Mouse (Mus musculus) liver, embryonic 11.5 days (tissue): ENCODE data around the gene Fam19a2. TPM values are rescaled to one million over a fixed set of nuclear protein-coding genes. Genes with fewer than 3 reads are reported as not detected.

Experiments
- ATAC-seq: fragments of 200-750 bp; cut with Nextera tagmentation; replicated peaks from 2 replicates; pipeline ENCODE4 v1.8.0; 2017; ENCODE audit warnings: moderate number of reproducible peaks, mild to moderate bottlenecking, moderate TSS enrichment, moderate library complexity; ENCODE audit not compliant: low FRiP score
- DNase-seq: peaks from one replicate; pipeline ENCODE4 v3.0.0-alpha.2; 2017; ENCODE audit warnings: low spot score
- H3K27ac ChIP-seq: fragments of 300-500 bp; sonication (generic); 2 replicates; pipeline ENCODE4 v1.5.1; 2014; ENCODE audit warnings: mild to moderate bottlenecking, low read depth, low read length, control low read depth
- H3K27me3 ChIP-seq: fragments of 300-500 bp; sonication (generic); replicated peaks from 2 replicates; pipeline ENCODE4 v1.6.1; 2014; ENCODE audit warnings: low read length, mixed read lengths; ENCODE audit not compliant: control insufficient read depth, insufficient read depth
- H3K36me3 ChIP-seq: fragments of 300-500 bp; sonication (generic); 2 replicates; pipeline ENCODE4 v1.6.1; 2014; ENCODE audit warnings: mild to moderate bottlenecking, low read length, moderate library complexity, mixed read lengths; ENCODE audit not compliant: control insufficient read depth, insufficient read depth
- H3K4me1 ChIP-seq: fragments of 300-500 bp; sonication (generic); replicated peaks from 2 replicates; pipeline ENCODE4 v1.6.1; 2014; ENCODE audit warnings: low read length, mixed read lengths; ENCODE audit not compliant: control insufficient read depth, insufficient read depth
- H3K4me2 ChIP-seq: fragments of 300-500 bp; sonication (generic); 2 replicates; pipeline ENCODE4 v1.6.1; 2014; ENCODE audit warnings: mild to moderate bottlenecking, control low read depth, moderate library complexity
- H3K4me3 ChIP-seq: fragments of 300-500 bp; sonication (generic); 2 replicates; pipeline ENCODE4 v1.5.1; 2014; ENCODE audit warnings: low read depth, low read length, control low read depth
- H3K9ac ChIP-seq: fragments of 300-500 bp; sonication (generic); 2 replicates; pipeline ENCODE4 v1.6.1; 2014; ENCODE audit warnings: low read depth, low read length, control low read depth
- H3K9me3 ChIP-seq: fragments of 300-500 bp; sonication (generic); 2 replicates; pipeline ENCODE4 v1.6.1; 2016; ENCODE audit warnings: low read length, inconsistent platforms, mixed read lengths; ENCODE audit not compliant: control insufficient read depth
- whole genome bisulfite sequencing: fragments of 180-500 bp; shearing (Covaris S2); extraction: QIAGEN DNeasy Blood & Tissue Kit; methylation state at CpG from one replicate; pipeline ENCODE4 v1.1.7; 2014; 5-methylcytosine and 5-hydroxymethylcytosine counted together
- polyA plus RNA-seq: library from polyadenylated mRNA; unstranded; fragments of >200 nt; fragmentation: Nextera tagmentation; extraction: Ambion mirVana; gene quantifications from 2 replicates; pipeline ENCODE4 v1.2.1, GENCODE M21; 2014

Gene Fam19a2
- polyA plus RNA-seq, 1 experiment from 2014 or later: 0.75 TPM

DNA sequence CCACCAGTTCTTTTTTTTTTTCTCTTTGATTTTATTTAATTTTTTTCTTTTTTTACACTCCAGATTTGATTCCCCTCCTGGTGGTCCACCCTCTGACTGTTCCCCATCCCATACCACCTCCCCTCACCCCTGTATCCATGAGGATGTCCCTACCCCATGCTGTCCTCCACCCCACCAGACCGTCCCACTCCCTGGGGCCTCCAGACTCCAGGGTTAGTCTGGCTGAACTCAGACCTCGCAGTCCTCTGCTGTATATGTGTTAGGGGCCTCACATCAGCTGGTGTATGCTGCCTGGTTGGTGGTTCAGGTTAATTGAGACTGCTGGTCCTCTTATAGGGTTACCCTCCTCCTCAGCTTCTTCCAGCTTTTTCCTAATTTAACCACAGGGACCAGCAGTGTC is 362.9 kb downstream of the Fam19a2 start:
- H3K4me3 ChIP-seq: no peak overlapping the region
- ATAC-seq: no peak
- no peaks in the 10 kb centered on the region for H3K9me3 ChIP-seq
- H3K27me3 ChIP-seq: no peaks in the 10 kb centered on the region
- DNase-seq: no peak
- WGBS: 65% methylated on average over 2 of the region's 2 CpGs
- H3K4me1 ChIP-seq: no peaks in the 10 kb centered on the region
- H3K4me2 ChIP-seq: no peak overlapping the region
- no peaks in the 10 kb centered on the region for H3K36me3 ChIP-seq
- H3K9ac ChIP-seq: no peak overlapping the region
- no peak overlapping the region for H3K27ac ChIP-seq

GRCm38 (mm10) chr10:123629248-123629744 is 365.5 kb downstream of the Fam19a2 start:
- Histone ChIP-seq H3K9ac (no peak overlapping the region), H3K4me2 (no peak overlapping the region), H3K27ac (no peak overlapping the region), H3K27me3 (no peaks in the 10 kb centered on the region), H3K4me1 (no peaks in the 10 kb centered on the region), H3K9me3 (no peaks in the 10 kb centered on the region), H3K4me3 (no peak overlapping the region), H3K36me3 (no peaks in the 10 kb centered on the region)
- WGBS: 68% methylated on average over 5 of the region's 5 CpGs
- DNase-seq (no peak), ATAC-seq (no peak)

DNA sequence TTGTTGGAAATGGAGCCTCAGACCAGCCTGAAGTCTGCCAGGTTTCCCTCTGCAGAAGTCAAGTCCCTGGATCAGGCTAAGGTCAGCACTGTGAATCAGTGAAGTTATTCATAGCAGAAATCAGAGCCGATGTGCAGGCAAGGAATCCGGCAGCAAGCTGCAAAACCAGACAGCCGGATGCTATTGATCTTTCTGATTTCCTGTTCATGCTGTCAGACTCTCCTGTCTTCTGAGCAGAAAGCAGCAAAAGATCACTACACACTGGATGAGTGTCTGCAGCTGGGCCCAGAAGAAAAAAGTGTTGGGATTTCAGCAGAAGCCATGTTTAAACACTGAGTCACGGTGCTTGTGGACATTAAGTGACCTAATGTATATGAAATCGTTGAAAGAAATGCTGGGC is 368.2 kb downstream of the Fam19a2 start:
- no peak overlapping the region for H3K4me2 ChIP-seq
- H3K4me3 ChIP-seq: no peak overlapping the region
- H3K27me3 ChIP-seq: no peaks in the 10 kb centered on the region
- H3K9me3 ChIP-seq: no peaks in the 10 kb centered on the region
- H3K27ac ChIP-seq: no peak overlapping the region
- no peaks in the 10 kb centered on the region for H3K36me3 ChIP-seq
- H3K4me1 ChIP-seq: no peaks in the 10 kb centered on the region
- WGBS: 66% methylated on average over 5 of the region's 5 CpGs
- DNase-seq (no peak), ATAC-seq (no peak)
- H3K9ac ChIP-seq: no peak overlapping the region

GRCm38 (mm10) chr10:123636655-123637054 is 372.9 kb downstream of the Fam19a2 start:
- DNase-seq (no peak), ATAC-seq (no peak)
- Histone ChIP-seq H3K27ac (no peak overlapping the region), H3K9me3 (no peaks in the 10 kb centered on the region), H3K27me3 (no peaks in the 10 kb centered on the region), H3K9ac (no peak overlapping the region), H3K4me3 (no peak overlapping the region), H3K4me2 (no peak overlapping the region), H3K4me1 (no peaks in the 10 kb centered on the region), H3K36me3 (no peaks in the 10 kb centered on the region)
- WGBS: 79% methylated on average over 5 of the region's 5 CpGs

DNA sequence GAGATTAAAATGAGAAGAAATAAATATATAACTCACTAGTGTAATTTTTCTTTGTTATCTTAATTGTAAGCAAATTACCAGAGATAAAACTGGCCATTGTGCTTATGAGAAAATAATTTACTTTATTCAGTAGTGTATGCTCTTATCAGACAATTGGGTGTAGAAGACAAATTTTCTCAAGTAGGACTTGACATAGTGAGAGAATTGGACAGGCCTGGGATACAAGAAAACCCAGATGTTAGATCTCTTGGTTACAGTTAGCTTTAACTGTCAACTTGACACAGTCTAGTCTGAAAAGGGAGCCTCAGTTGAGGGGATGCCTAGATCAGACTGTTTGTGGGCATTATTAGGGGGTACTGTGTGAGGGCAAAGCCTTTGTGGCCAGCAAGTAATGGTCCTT is 373.7 kb downstream of the Fam19a2 start:
- H3K27me3 ChIP-seq: no peaks in the 10 kb centered on the region
- ATAC-seq (no peak), DNase-seq (no peak)
- no peaks in the 10 kb centered on the region for H3K9me3 ChIP-seq
- H3K27ac ChIP-seq: no peak overlapping the region
- H3K4me2 ChIP-seq: no peak overlapping the region
- no peaks in the 10 kb centered on the region for H3K36me3 ChIP-seq
- no peak overlapping the region for H3K9ac ChIP-seq
- H3K4me1 ChIP-seq: no peaks in the 10 kb centered on the region
- H3K4me3 ChIP-seq: no peak overlapping the region

DNA sequence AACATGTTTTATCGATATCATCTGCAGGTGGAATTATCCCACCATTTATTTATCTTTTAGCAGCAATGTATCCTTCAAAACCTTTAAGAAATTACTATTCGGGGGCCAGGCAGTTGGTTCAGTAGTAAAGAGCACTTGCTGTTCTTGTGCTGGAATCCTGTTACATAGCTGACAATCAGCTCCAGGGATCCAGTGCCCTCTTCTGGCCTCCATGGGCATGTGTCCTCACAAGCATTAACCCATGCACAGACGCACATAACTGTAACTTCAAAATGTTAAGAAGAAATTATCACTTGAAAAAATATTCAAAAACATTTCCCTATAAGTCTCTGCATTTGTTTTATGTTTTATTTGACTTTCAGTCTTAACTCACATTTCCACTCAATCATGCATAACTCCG is 381.8 kb downstream of the Fam19a2 start:
- Histone ChIP-seq H3K4me1 (no peaks in the 10 kb centered on the region), H3K27me3 (no peaks in the 10 kb centered on the region), H3K4me2 (no peak overlapping the region), H3K4me3 (no peak overlapping the region), H3K36me3 (no peaks in the 10 kb centered on the region), H3K27ac (no peak overlapping the region), H3K9ac (no peak overlapping the region), H3K9me3 (no peaks in the 10 kb centered on the region)
- DNase-seq (no peak), ATAC-seq (no peak)
- WGBS: 85% methylated on average over 4 of the region's 4 CpGs

- H3K27me3 ChIP-seq: no peaks in the 10 kb centered on the region
- ATAC-seq: no peak
- H3K9ac ChIP-seq: no peak overlapping the region
These were observed 407.4 kb downstream of the Fam19a2 start for GRCm38 (mm10) chr10:123671208-123671607.

DNA sequence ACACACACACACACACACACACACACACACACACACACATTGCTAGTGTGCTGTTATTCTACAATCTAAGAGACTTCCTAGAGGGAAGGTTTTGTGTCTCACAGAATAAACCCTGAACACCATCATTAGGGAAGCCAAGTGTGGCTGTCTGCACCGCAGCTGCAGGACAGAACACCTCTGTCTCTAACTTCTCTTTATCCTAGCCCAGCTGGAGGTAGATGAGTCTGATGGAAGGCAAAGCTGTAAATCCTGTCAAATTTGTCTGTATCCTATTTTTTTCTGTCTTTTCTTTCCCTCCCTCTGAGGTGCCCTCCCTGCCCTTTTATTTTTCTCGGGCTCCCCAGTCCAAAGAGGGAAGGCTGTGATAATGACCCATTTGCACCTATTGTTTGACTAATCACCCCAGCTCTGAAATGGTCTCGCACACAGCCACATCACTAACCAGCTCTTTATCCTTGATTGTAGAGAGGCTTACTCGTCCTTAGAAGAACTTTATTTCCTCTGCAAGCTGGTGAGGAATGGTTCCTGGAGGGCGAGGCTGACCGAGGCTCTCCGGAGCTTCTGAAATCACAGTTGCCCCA is 414.6 kb downstream of the Fam19a2 start:
- Histone ChIP-seq H3K27ac (no peak overlapping the region), H3K27me3 (no peaks in the 10 kb centered on the region), H3K4me3 (no peak overlapping the region), H3K9me3 (no peaks in the 10 kb centered on the region), H3K4me1 (no peaks in the 10 kb centered on the region), H3K9ac (no peak overlapping the region), H3K4me2 (no peak overlapping the region), H3K36me3 (no peaks in the 10 kb centered on the region)
- 10% methylated on average over 7 of the region's 7 CpGs for WGBS
- DNase-seq: no peak
- ATAC-seq: no peak

More at GRCm38 (mm10) chr10:123671208-123671607, 407.4 kb downstream of the Fam19a2 start:
- no peak overlapping the region for H3K27ac ChIP-seq
- no peak for DNase-seq
- no peak overlapping the region for H3K4me3 ChIP-seq
- H3K4me1 ChIP-seq: no peaks in the 10 kb centered on the region
- no peaks in the 10 kb centered on the region for H3K36me3 ChIP-seq
- H3K9me3 ChIP-seq: no peaks in the 10 kb centered on the region
- no peak overlapping the region for H3K4me2 ChIP-seq

DNA sequence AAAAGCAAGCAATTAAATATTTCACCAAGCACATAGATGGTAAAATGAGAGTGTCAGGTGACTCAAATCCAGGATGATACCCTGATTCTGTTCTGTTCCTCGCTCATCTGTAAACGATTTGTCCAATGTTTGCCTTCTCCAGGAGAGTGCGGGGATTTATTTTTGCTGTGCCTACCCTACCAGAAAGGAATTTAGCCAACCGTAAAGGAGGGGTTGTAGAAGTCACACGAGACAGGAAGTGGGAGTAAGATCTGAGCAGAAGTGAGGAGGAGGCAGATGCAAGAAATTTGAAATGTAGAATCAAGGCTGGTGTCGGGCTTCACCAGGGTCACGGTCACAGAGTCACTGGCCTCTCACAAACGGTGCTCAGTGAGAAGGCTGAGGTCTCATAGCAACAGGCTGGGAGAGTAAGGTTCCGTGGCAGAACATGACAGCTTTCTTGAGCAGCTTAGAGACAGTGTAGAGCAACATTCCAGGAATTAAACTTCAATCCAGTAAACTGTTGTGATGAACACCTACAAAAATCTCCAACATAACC is 419.0 kb downstream of the Fam19a2 start:
- H3K36me3 ChIP-seq: no peaks in the 10 kb centered on the region
- H3K27me3 ChIP-seq: no peaks in the 10 kb centered on the region
- no peaks in the 10 kb centered on the region for H3K9me3 ChIP-seq
- H3K27ac ChIP-seq: no peak overlapping the region
- no peak overlapping the region for H3K9ac ChIP-seq
- H3K4me2 ChIP-seq: no peak overlapping the region
- ATAC-seq (no peak), DNase-seq (no peak)
- WGBS: 64% methylated on average over 9 of the region's 9 CpGs
- no peaks in the 10 kb centered on the region for H3K4me1 ChIP-seq
- no peak overlapping the region for H3K4me3 ChIP-seq
